Mouse (Mus musculus): ENCODE measurements around the gene Ncln.

GRCm38 (mm10) chr10:81507691-81508489, 11.7 kb upstream of the Ncln start:
- TF ChIP-seq CTCF (IDR thresholded peaks at IDR 0.05; ENCODE audit: extremely low read depth, insufficient read depth, insufficient read length, insufficient replicate concordance) (no peak), POLR2A (IDR thresholded peaks at IDR 0.05; ENCODE audit: low read depth, low read length) (no peak)

All from spleen, adult 2 months (tissue).